Mouse (Mus musculus) liver, postnatal 0 days (tissue): ENCODE results near the gene Phf13.

Experiments used
- CTCF ChIP-seq: sonication (generic); IDR thresholded peaks from 2 replicates; pipeline ENCODE4 v1.5.1; 2016; ENCODE audit warnings: antibody characterized with exemption, low read depth
- EP300 ChIP-seq: IDR thresholded peaks from 2 replicates; pipeline ENCODE4 v1.6.1; 2016; ENCODE audit warnings: antibody characterized with exemption, low read depth, mild to moderate bottlenecking

GRCm38 (mm10) chr4:152038985-152039830, 43.1 kb upstream of the Phf13 start, which contains the start of gene Nol9:
- TF ChIP-seq CTCF: peak; percentile 99
- TF ChIP-seq EP300: peak; percentile 73; the same call in 1 of the 2 replicates
